Mouse (Mus musculus): ENCODE data around the gene Olfr868.

- TF ChIP-seq CTCF (IDR thresholded peaks at IDR 0.05; ENCODE audit: borderline replicate concordance, insufficient read depth, low read length) (no peak), POLR2A (IDR thresholded peaks at IDR 0.05; ENCODE audit: low read depth, low read length) (no peak)
Measured at GRCm38 (mm10) chr9:20057462-20057861, 41.0 kb upstream of the Olfr868 start, which contains the start of gene Olfr867.

All from embryonic fibroblast, embryonic 13.5 days (primary cell).